Mouse (Mus musculus) bone marrow, adult 2 months (tissue): ENCODE data around the gene Rsph6a. TPM values are rescaled to one million over a fixed set of nuclear protein-coding genes. Genes with fewer than 3 reads are reported as not detected.

Experiments
- H3K27ac ChIP-seq: fragments of 200-500 bp; 2 replicates; pipeline ENCODE4 v1.5.1; 2012; ENCODE audit warnings: low read depth, mild to moderate bottlenecking, control low read depth, inconsistent platforms, low read length; ENCODE audit not compliant: control insufficient read depth, poor library complexity, insufficient read depth
- H3K4me1 ChIP-seq: fragments of 200-500 bp; 2 replicates; pipeline ENCODE4 v1.6.1; 2011; ENCODE audit warnings: low read length; ENCODE audit not compliant: control insufficient read depth, insufficient read depth
- H3K4me3 ChIP-seq: fragments of 200-500 bp; replicated peaks from 2 replicates; pipeline ENCODE3; 2011; ENCODE audit warnings: mild to moderate bottlenecking, low read depth, low read length, control low read depth; ENCODE audit not compliant: control insufficient read depth
- CTCF ChIP-seq: fragments of 200-500 bp; IDR thresholded peaks from 2 replicates; pipeline ENCODE4 v1.5.1; 2011; ENCODE audit warnings: low read length, control low read depth; ENCODE audit not compliant: control insufficient read depth, insufficient read depth
- POLR2A ChIP-seq: fragments of 200-500 bp; IDR thresholded peaks from 2 replicates; pipeline ENCODE4 v1.6.1; 2011; ENCODE audit warnings: low read depth, mild to moderate bottlenecking, control low read depth, low read length, borderline replicate concordance; ENCODE audit not compliant: control insufficient read depth
- WGBS: fragments of 180-500 bp; shearing (Covaris S2); methylation state at CpG from one replicate; pipeline ENCODE4 v1.1.7; 2018; 5-methylcytosine and 5-hydroxymethylcytosine counted together
- polyA plus RNA-seq: library from polyadenylated mRNA; stranded (reverse); fragments of >200 nt; gene quantifications from 2 replicates; pipeline ENCODE4 v1.2.4, GENCODE M21; 2011; ENCODE audit warnings: low replicate concordance; ENCODE audit not compliant: missing spikeins, insufficient read depth, insufficient read length

Rsph6a gene
- polyA plus RNA-seq, 1 experiment, result not detected

- TF ChIP-seq CTCF (no peak), POLR2A (no peak)
- H3K4me1 ChIP-seq, result no peaks in the 10 kb centered on the region; the same call in 1 of the 2 replicates
- no peak overlapping the region for H3K4me3 ChIP-seq
- 81% methylated on average over 4 of the region's 4 CpGs for WGBS
- no peak overlapping the region for H3K27ac ChIP-seq
These were observed 38.4 kb upstream of the Rsph6a start for GRCm38 (mm10) chr7:19016042-19016441.

- H3K4me1 ChIP-seq, result no peaks in the 10 kb centered on the region
- TF ChIP-seq CTCF (no peak), POLR2A (no peak)
- H3K4me3 ChIP-seq, result no peak overlapping the region
- no peak overlapping the region for H3K27ac ChIP-seq
- 84% methylated on average over 7 of the region's 7 CpGs for WGBS
These were observed 36.6 kb upstream of the Rsph6a start for GRCm38 (mm10) chr7:19017909-19018308.

GRCm38 (mm10) chr7:19021048-19021447 is 33.4 kb upstream of the Rsph6a start:
- Histone ChIP-seq H3K4me3 (no peak overlapping the region), H3K4me1 (peaks cover 3% of the 10 kb centered on the region), H3K27ac (no peak overlapping the region)
- 46% methylated on average over 8 of the region's 8 CpGs for WGBS
- no peak for TF ChIP-seq POLR2A
- no peak for TF ChIP-seq CTCF

- H3K4me3 ChIP-seq, result no peak overlapping the region
- TF ChIP-seq POLR2A (no peak), CTCF (no peak)
- no peak overlapping the region for H3K27ac ChIP-seq
- peaks cover 3% of the 10 kb centered on the region for H3K4me1 ChIP-seq
- WGBS, result 76% methylated on average over 18 of the region's 18 CpGs
These were observed 32.1 kb upstream of the Rsph6a start for GRCm38 (mm10) chr7:19022189-19022958.

GRCm38 (mm10) chr7:19023357-19023814 is 31.1 kb upstream of the Rsph6a start, which contains the start of gene Foxa3:
TSS of gene Foxa3 (minus strand) at chr7:19023538.
- WGBS, result 3% methylated on average over 30 of the region's 30 CpGs
- Histone ChIP-seq H3K4me1 (peaks cover 3% of the 10 kb centered on the region), H3K27ac (no peak within 1 kb of the TSS; the same call in 1 of the 2 replicates), H3K4me3 (peak within 1 kb of the TSS; percentile 67)
- TF ChIP-seq CTCF (no peak), POLR2A (no peak)

GRCm38 (mm10) chr7:19024096-19024506 is 30.4 kb upstream of the Rsph6a start, which contains the start of gene Sympk:
TSS of gene Sympk (plus strand) at chr7:19024377.
- Histone ChIP-seq H3K4me1 (peaks cover 3% of the 10 kb centered on the region), H3K4me3 (peak within 1 kb of the TSS; percentile 67), H3K27ac (peak within 1 kb of the TSS; percentile 34; the same call in 1 of the 2 replicates)
- under 1% methylated on average over 49 of the region's 50 CpGs for WGBS
- TF ChIP-seq POLR2A (peak; percentile 32; the same call in 1 of the 2 replicates), CTCF (no peak)

- Histone ChIP-seq H3K4me3 (peak overlapping the region; percentile 67), H3K4me1 (peaks cover 3% of the 10 kb centered on the region), H3K27ac (peak overlapping the region; percentile 34; the same call in 1 of the 2 replicates)
- TF ChIP-seq POLR2A (peak; percentile 12; the same call in 1 of the 2 replicates), CTCF (no peak)
- under 1% methylated on average over 36 of the region's 36 CpGs for WGBS
These were observed 29.8 kb upstream of the Rsph6a start for GRCm38 (mm10) chr7:19024581-19025255.

GRCm38 (mm10) chr7:19028067-19028466 is 26.4 kb upstream of the Rsph6a start:
- H3K27ac ChIP-seq, result no peak overlapping the region
- peaks cover 3% of the 10 kb centered on the region for H3K4me1 ChIP-seq
- TF ChIP-seq POLR2A (no peak), CTCF (no peak)
- H3K4me3 ChIP-seq, result no peak overlapping the region
